Mouse (Mus musculus): ENCODE results near the gene Lamp1. TPM values are rescaled to one million over a fixed set of nuclear protein-coding genes. Genes with fewer than 3 reads are reported as not detected.

Gene Lamp1
- polyA plus RNA-seq (2017; shearing (Covaris generic)): 178 TPM

GRCm38 (mm10) chr8:13158718-13159376 is at the start of gene Lamp1:
TSS of gene Lamp1 (plus strand) at chr8:13159161.

DNA sequence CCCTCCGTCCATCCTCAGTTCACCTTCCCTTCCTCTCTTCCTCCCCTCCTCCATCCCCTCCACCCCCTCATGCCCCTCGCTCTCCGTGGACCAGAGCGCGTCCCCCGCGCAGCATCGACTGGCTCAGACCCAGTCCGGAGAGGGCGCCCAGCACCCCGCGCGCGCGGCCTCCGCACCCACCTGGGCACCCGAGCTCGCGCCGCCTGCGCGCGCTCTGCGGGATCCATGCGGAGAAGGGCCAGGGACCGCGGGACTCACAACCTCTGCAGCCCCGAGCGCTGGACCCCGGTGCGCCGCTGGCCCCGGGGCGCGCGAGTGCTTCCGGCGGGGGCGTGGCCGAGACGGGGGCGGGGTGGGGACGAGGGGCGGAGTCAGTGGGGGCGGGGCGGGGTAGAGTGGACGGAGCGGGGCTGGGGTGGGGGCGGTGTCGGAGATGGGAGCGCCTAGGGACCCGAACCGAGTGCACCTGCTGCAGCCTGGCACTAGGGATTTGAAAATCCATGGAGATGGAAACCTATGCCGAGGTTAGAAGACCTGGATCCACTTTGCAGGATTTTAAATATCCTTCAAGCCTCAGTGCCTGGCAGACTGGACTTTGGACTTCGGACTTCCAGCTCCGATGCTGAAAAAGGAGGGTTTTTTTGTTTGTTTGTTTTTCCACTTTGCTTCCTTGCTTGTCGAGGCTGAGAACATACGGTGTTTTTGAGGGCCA is 41.5 kb downstream of the Lamp1 start, which contains the start of gene Grtp1:
Gene Grtp1, minus strand, starts transcription at position 320 of the 712 bp plus-strand sequence.

Other genes starting within 250 kb of the Lamp1 start
- not detected for gene F7, start 133.1 kb upstream of the Lamp1 start, polyA plus RNA-seq (2017; shearing (Covaris generic))
- not detected for gene F10, start 121.9 kb upstream of the Lamp1 start, polyA plus RNA-seq (2017; shearing (Covaris generic))
- gene Proz, start 98.2 kb upstream of the Lamp1 start, polyA plus RNA-seq (2017; shearing (Covaris generic)): 1.5 TPM
- gene Pcid2, start 53.7 kb upstream of the Lamp1 start, polyA plus RNA-seq (2017; shearing (Covaris generic)): 47.7 TPM
- 26.8 TPM for gene Cul4a, start 53.5 kb upstream of the Lamp1 start, polyA plus RNA-seq (2017; shearing (Covaris generic))
- 0.56 TPM for gene Grtp1, start 41.5 kb downstream of the Lamp1 start, polyA plus RNA-seq (2017; shearing (Covaris generic))
- not detected for gene Adprhl1, start 95.0 kb downstream of the Lamp1 start, polyA plus RNA-seq (2017; shearing (Covaris generic))
- gene Dcun1d2, start 129.0 kb downstream of the Lamp1 start, polyA plus RNA-seq (2017; shearing (Covaris generic)): 17.3 TPM
- gene Tmco3, start 129.0 kb downstream of the Lamp1 start, polyA plus RNA-seq (2017; shearing (Covaris generic)): 25.1 TPM
- 40.7 TPM for gene Tfdp1, start 179.6 kb downstream of the Lamp1 start, polyA plus RNA-seq (2017; shearing (Covaris generic))
- not detected for gene Atp4b, start 237.7 kb downstream of the Lamp1 start, polyA plus RNA-seq (2017; shearing (Covaris generic))
- not detected for gene Grk1, start 245.9 kb downstream of the Lamp1 start, polyA plus RNA-seq (2017; shearing (Covaris generic))

All from naive thymus-derived CD4-positive, alpha-beta T cell, adult 5 months (primary cell).